Mouse (Mus musculus): ENCODE data around the gene Tob2. TPM values are rescaled to one million over a fixed set of nuclear protein-coding genes. Genes with fewer than 3 reads are reported as not detected.

Tob2 gene
- 100 to 1,000 TPM; 114 to 123 TPM for total RNA-seq (2023)

DNA sequence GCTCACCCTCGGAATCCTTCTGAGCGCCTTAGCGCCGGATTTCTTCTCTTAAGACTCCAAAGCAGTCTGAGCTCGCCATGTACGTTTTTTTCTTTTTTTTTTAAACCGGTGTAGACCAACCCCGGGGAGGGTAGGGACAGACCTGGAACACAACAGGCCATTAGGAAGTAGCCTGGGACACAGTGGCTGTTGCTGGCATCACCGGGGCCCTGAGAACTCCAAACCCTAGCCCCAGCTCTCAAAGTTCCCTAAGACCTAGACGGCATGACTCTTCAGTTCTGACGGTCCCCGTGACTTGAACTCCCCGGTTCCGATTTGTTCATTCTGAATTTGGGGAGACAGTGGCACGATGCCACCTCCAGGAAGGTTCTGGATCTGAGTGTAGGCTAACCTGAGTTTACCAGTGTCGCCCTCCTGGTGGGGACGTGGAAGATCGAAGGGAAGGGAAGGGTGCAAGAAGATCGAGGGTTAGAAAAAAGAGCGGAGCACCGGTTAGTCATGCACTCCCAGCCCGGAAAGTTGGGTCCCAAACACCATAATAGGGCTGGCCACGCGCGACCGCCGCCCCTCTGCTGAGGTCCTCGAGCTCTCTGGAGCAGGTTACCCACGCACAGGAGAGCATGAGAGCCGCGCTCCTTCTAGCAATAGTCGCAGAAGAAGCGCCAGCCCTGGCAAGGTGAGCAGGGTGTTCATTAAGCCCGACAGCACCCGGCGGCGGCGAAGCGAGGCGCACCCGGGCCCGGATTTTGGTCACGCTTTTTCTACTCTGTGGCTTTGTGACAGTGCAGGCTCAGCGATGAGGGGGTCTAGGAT lies at the start of gene Tob2:
Gene Tob2 (minus strand): TSS at position 280 of the 813 bp plus-strand sequence.

DNA sequence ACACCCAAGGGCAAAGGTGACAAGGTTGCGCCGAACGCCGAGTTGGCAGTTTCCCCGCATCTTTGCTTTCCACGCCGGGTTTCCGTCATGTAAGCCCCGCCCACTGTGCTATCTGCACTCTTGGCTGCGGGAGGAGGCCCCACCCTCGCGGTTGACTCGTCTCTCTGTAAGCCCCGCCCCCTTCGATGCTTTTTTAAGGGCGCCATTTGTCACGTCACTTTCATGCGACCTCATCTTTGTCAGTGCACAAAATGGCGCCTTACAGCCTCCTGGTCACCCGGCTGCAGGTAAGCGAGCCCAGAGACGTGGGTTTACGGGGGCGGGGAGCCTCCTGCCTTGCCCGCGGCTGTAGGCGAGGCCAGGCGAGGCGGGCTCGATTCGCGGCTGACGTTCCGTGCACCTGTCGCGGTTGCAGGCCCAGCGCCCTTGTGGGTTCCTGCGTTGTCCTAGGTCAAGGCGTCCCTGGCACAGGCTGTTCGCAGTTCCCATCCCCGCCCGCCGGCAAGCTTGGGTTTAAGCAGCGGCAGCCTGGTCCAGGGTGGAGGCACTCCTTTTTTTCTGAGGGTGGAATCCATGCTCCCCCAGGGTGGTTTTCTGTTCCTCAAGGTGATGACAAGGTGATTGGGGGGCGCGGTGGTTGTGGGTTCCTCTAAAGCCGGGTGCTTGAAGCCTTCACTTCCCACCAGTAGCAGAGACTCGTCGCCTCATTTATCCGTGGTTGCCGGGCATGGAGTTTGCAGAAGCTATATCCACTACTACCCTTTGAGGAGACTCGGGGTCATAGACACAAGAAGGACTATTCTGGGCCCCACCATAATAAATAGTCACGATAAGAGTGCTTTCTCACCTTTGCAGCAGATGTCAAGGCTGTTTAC lies 13.9 kb upstream of the Tob2 start, which contains the start of gene Aco2:
Gene Aco2 (plus strand): TSS at position 48 of the 875 bp plus-strand sequence.

DNA sequence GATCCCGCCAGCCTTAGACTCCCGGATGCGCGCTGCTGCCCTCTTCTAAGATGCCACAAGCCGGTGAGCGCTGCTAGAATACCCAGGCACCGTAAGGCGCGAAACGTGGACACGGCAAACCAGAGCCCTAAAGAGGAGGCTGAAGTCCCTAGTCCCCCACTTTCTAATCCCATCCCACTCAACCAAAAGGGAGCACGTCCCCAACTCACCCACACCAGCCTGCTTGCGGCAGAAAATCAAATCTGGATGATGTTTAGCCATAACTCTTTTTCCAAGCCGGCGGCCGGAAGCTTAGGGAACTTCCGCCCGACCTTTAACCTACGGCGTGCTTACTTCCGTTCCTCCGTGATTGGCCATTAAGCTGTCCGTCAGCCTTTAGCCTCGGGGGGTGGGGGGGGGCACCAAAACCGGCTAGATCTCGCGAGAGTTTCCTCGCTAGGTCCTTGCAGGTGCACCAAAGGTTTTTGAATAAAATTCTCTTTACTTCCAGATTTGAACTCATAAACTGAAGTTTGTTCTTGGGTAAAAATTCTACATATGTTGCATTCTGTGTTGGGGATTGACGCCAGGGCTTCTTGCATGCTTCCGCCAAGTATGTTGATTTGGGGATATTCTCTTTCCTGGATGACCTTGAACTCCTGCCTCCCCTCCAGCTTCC lies 13.1 kb upstream of the Tob2 start, which contains the start of gene Phf5a:
Gene Phf5a (minus strand): TSS at position 308 of the 658 bp plus-strand sequence.

DNA sequence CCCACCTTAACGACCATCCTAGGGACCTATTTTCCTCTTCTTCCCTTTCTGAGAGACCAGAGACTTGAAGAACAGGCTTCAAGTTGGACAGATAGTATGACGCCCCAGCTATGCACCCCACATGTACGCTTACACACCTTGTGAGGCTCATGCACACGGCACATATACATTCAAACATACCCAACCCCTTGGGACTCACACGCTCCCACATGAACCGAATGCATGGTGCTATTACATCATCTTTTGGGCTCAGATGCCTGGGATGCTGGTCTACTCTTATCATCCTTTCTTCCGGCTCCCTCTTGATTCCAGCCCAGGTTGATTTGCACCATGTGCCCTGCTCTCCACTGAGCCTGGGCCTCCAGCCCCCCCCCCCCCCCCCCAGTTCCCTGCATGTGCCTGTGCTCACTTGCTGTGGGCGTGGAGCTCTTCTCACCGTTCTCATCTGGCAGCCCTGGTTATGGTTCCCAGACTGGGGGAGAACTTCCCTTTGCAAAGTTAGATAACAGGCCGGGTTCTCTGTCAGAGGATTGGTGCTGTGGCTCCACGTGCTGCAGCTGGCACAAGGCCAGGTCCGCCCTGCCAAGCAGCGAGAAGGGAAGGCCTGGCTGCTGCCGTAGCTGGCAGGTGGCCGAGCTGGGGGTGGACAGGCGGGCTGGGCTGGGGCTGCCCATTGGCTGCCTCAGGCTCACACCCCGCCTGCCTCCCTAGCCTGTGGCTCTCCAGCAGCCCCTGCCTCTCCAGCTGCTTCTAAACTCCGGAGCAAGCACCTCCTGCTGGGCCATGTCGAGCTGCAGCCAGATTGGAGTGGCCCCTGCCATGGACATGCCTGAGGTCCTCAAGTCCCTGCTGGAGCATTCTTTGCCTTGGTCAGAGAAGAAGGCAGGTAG lies 56.4 kb downstream of the Tob2 start, which contains the start of gene Tef:
Gene Tef (plus strand): TSS at position 421 of the 890 bp plus-strand sequence.

Other genes with a start within 250 kb of the Tob2 start
- 10 to 100 TPM; 51.7 to 52.1 TPM for gene L3mbtl2, start 194.9 kb downstream of the Tob2 start, total RNA-seq (2023)
- not detected for gene Chadl, start 161.5 kb downstream of the Tob2 start, total RNA-seq (2023)
- gene Zc3h7b, start 113.7 kb downstream of the Tob2 start, total RNA-seq (2023), result 10 to 100 TPM; 40.0 to 42.6 TPM
- gene Rangap1, start 113.3 kb downstream of the Tob2 start, total RNA-seq (2023), result 10 to 100 TPM; 67.0 to 80.9 TPM
- gene Tef, start 56.4 kb downstream of the Tob2 start, total RNA-seq (2023), result 10 to 100 TPM; 38.6 to 45.3 TPM
- gene Phf5a, start 13.1 kb upstream of the Tob2 start, total RNA-seq (2023), result 10 to 100 TPM; 62.7 to 66.9 TPM
- gene Aco2, start 13.5 kb upstream of the Tob2 start, total RNA-seq (2023), result 100 to 1,000 TPM; 144 to 153 TPM
- gene Polr3h, start 67.4 kb upstream of the Tob2 start, total RNA-seq (2023), result 10 to 100 TPM; 22.9 to 23.7 TPM
- under 1 TPM; 0.15 TPM for gene Csdc2, start 78.0 kb upstream of the Tob2 start, total RNA-seq (2023)
- 10 to 100 TPM; 20.5 to 22.3 TPM for gene Pmm1, start 102.1 kb upstream of the Tob2 start, total RNA-seq (2023)
- gene 1700029P11Rik, start 121.7 kb upstream of the Tob2 start, total RNA-seq (2023), result not detected
- gene Xrcc6, start 129.0 kb upstream of the Tob2 start, total RNA-seq (2023), result 10 to 100 TPM; 36.6 to 36.9 TPM
- gene Desi1, start 175.1 kb upstream of the Tob2 start, total RNA-seq (2023), result 10 to 100 TPM; 26.1 to 31.1 TPM
- 100 to 1,000 TPM; 102 to 122 TPM for gene Snu13, start 188.8 kb upstream of the Tob2 start, total RNA-seq (2023)
- gene 4930407I10Rik, start 200.4 kb upstream of the Tob2 start, total RNA-seq (2023), result not detected
- gene Mei1, start 211.2 kb upstream of the Tob2 start, total RNA-seq (2023), result not detected